Mouse (Mus musculus): ENCODE measurements at regions not wholly inside any gene's neighbourhood (a gene's known extent, or its start where the extent isn't known, plus 50 kb on each side); places are given as distances from the start of the nearest gene placed in this dataset.

- DNase-seq (ENCODE audit: low spot score in 2 of 2) = peak in 1 of 2 experiments; percentile 10
- intact Hi-C loops (cut with DNase I) = no loop called here
Measured at GRCm38 (mm10) chr3:33717317-33717716, 82.3 kb upstream of the Ttc14 start.

GRCm38 (mm10) chr3:33727915-33728314 lies 71.7 kb upstream of the Ttc14 start:
- DNase-seq (ENCODE audit: low spot score in 2 of 2) = no peak
- intact Hi-C loops (cut with DNase I) = no loop called here

GRCm38 (mm10) chr3:33730364-33730763 lies 69.3 kb upstream of the Ttc14 start:
- intact Hi-C loops (cut with DNase I) = no loop called here
- no peak for DNase-seq (ENCODE audit: low spot score in 2 of 2)

- intact Hi-C loops (cut with DNase I) = no loop called here
- DNase-seq (ENCODE audit: low spot score in 2 of 2) = no peak
Measured at GRCm38 (mm10) chr3:33737496-33737895, 62.1 kb upstream of the Ttc14 start.

GRCm38 (mm10) chr3:33742138-33742537 lies 57.5 kb upstream of the Ttc14 start:
- peak; percentile 20 to 35 for DNase-seq (ENCODE audit: low spot score in 2 of 2)
- intact Hi-C loops (cut with DNase I) = no loop called here

All from left cerebral cortex, postnatal 14 days (tissue).